Mouse (Mus musculus): ENCODE measurements at regions not wholly inside any gene's neighbourhood (a gene's known extent, or its start where the extent isn't known, plus 50 kb on each side); places are given as distances from the start of the nearest gene placed in this dataset.

DNA sequence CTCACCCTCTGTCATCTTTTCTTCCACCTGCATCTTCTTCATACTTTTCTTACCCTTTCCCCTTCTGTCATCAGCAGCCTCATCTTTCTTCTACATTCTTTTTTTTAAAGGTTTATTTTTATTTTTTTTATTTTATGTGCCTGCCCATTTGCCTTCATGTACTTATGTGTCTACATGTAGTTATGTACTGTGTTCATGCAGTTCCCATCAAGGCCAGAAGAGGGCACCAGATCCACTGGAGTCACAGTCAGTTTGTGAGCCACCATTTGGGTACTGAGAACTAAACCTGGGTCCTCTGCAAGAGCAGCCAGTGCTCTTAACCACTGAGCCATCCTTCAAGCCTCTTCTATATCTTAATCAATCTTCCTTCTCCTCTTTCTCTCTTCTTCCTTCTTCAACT, 475.7 kb upstream of the Zmiz1 start:
- no peak for ATAC-seq (ENCODE audit: low read depth)
- Histone ChIP-seq H3K27me3 (ENCODE audit: control insufficient read depth, insufficient read depth, low read depth, low read length) (no peaks in the 10 kb centered on the region), H3K4me3 (ENCODE audit: low read length) (no peak overlapping the region), H3K4me2 (ENCODE audit: low read depth, low read length) (no peak overlapping the region), H3K36me3 (ENCODE audit: control insufficient read depth, insufficient read depth, low read length) (no peaks in the 10 kb centered on the region), H3K9ac (ENCODE audit: low read length) (no peak overlapping the region), H3K27ac (ENCODE audit: low read length) (no peak overlapping the region), H3K9me3 (ENCODE audit: control insufficient read depth, low read length) (no peaks in the 10 kb centered on the region), H3K4me1 (replicated peaks; ENCODE audit: control insufficient read depth, insufficient read depth, low read length) (no peaks in the 10 kb centered on the region)

DNA sequence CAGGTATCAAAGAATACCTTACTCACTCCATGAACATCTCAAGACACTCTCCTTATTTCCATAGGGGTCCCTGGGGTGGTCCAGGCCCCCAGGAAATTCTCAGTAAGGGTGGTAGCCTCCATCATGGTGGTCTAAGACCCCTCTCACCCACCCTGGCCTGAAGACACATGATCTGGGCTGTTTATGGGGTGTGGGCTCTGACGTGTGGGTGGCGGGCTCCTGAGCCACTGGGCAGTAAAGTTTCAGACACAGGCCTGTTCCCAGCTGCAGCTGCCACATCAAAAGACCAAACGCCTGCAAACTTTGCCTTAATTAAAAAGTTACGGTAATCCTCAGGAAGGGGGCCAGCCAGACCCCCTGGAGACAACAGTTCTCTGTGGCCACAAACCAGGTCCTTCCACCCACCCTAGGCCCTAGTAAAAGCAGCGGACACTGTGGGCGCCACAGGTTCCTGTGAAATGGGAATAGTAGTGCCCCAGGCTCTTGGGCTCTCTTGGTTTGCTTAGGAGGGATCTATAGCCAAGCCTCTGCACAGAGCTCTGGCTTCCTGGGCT, 473.1 kb upstream of the Zmiz1 start:
- Histone ChIP-seq H3K4me1 (replicated peaks; ENCODE audit: control insufficient read depth, insufficient read depth, low read length) (no peaks in the 10 kb centered on the region), H3K9me3 (ENCODE audit: control insufficient read depth, low read length) (no peaks in the 10 kb centered on the region), H3K9ac (ENCODE audit: low read length) (no peak overlapping the region), H3K36me3 (ENCODE audit: control insufficient read depth, insufficient read depth, low read length) (no peaks in the 10 kb centered on the region), H3K27ac (ENCODE audit: low read length) (no peak overlapping the region), H3K4me3 (ENCODE audit: low read length) (no peak overlapping the region), H3K27me3 (ENCODE audit: control insufficient read depth, insufficient read depth, low read depth, low read length) (no peaks in the 10 kb centered on the region), H3K4me2 (ENCODE audit: low read depth, low read length) (no peak overlapping the region)
- WGBS = 71% methylated on average over 6 of the region's 6 CpGs
- no peak for ATAC-seq (ENCODE audit: low read depth)

DNA sequence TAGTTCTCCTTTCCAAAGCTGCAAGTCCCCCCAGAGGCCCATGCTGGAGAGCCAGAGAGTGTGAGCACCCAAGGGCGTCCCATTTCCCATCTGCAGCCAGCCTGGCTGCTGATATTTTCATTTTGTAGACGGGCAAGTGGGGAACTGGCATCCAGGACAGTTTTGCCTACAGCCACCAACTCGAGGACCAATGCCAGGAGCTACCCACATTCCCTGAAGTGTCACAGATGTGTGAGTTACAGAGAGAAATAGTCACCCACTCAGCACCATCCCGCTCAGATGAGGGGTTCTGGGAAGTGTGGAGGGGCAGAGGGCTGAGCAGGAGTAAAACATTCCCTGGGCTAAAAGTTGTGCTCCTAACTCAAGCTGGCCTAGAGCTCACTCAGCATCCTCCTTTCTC, 472.6 kb upstream of the Zmiz1 start:
- Histone ChIP-seq H3K9ac (ENCODE audit: low read length) (no peak overlapping the region), H3K36me3 (ENCODE audit: control insufficient read depth, insufficient read depth, low read length) (no peaks in the 10 kb centered on the region), H3K4me3 (ENCODE audit: low read length) (no peak overlapping the region), H3K27me3 (ENCODE audit: control insufficient read depth, insufficient read depth, low read depth, low read length) (no peaks in the 10 kb centered on the region), H3K4me2 (ENCODE audit: low read depth, low read length) (no peak overlapping the region), H3K27ac (ENCODE audit: low read length) (no peak overlapping the region), H3K4me1 (replicated peaks; ENCODE audit: control insufficient read depth, insufficient read depth, low read length) (no peaks in the 10 kb centered on the region), H3K9me3 (ENCODE audit: control insufficient read depth, low read length) (no peaks in the 10 kb centered on the region)
- 67% methylated on average over 4 of the region's 4 CpGs for WGBS
- ATAC-seq (ENCODE audit: low read depth) = no peak

DNA sequence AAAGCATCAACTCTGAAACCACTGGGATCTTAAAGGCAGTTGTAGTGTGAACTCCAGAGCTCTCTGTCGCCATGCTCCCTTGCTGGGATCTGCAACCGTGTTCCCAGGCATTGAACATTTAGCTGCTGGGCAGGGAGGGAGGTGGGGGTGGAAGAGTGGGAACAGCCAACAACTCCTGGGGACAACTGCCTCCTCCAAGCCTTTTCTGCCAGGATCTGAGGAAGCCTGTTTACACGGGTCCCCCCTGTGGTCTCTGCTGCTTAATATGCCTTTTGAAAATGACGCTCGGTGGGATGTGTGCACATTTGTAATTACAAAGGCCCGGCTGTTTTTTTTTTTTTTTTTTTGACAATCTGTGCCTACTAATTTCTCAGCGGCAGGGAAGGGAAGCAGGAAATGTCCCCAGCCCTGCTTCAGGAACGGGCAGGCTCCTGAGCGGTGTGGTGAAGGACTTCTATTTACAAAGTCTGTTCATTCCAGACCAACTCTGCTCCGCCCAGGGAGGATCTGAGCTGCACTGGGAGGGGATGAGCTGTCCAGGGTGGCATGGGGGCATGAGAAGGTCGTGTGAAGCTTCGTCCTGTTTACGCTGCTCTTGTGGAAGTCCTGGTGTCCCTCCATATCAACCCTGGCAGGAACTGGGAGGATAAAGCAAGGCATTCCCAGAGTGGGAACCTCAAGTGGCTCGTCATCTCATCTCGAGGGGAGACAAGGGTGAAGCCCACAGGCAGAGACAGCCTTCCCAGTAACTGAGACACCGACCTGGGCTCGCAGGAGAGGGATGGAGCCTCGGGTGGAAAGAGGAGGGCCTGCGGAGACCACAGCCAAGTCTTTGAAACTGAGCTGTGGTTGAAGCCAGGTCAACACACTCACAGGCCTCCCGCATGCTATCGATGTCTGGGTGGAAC, 465.0 kb upstream of the Zmiz1 start:
- Histone ChIP-seq H3K9me3 (ENCODE audit: control insufficient read depth, low read length) (peaks cover 6% of the 10 kb centered on the region), H3K4me2 (ENCODE audit: low read depth, low read length) (peak overlapping the region; percentile 34), H3K27me3 (ENCODE audit: control insufficient read depth, insufficient read depth, low read depth, low read length) (no peaks in the 10 kb centered on the region), H3K4me1 (replicated peaks; ENCODE audit: control insufficient read depth, insufficient read depth, low read length) (peaks cover 10% of the 10 kb centered on the region), H3K36me3 (ENCODE audit: control insufficient read depth, insufficient read depth, low read length) (no peaks in the 10 kb centered on the region), H3K4me3 (ENCODE audit: low read length) (no peak overlapping the region), H3K9ac (ENCODE audit: low read length) (peak overlapping the region; percentile 5; the same call in 1 of the 2 replicates), H3K27ac (ENCODE audit: low read length) (no peak overlapping the region)
- peak; percentile 67; the same call in 1 of the 2 replicates for ATAC-seq (ENCODE audit: low read depth)
- WGBS = 23% methylated on average over 21 of the region's 21 CpGs

DNA sequence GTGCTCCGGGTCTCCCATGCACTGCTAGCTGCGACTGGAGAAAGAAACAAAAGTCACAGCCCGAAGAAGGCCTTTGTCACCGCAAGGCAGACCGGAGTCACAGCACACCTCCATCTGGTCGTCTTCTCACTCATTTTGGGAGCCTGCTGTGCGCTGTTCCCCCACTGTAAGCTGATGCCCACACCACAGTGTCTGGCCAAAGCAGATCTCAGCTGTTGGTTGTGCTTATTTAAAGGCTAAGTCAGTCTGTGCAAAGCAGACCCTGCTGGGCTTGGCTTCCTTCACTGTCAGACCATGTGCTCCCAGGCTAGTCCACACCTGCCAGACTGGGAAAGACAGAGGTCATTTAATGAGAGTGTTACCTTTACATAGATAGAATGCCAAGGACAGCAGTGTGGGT, 463.8 kb upstream of the Zmiz1 start:
- peaks cover 10% of the 10 kb centered on the region for H3K4me1 ChIP-seq (replicated peaks; ENCODE audit: control insufficient read depth, insufficient read depth, low read length)
- no peak overlapping the region for H3K4me2 ChIP-seq (ENCODE audit: low read depth, low read length)
- no peak overlapping the region for H3K4me3 ChIP-seq (ENCODE audit: low read length)
- H3K36me3 ChIP-seq (ENCODE audit: control insufficient read depth, insufficient read depth, low read length) = no peaks in the 10 kb centered on the region
- H3K9me3 ChIP-seq (ENCODE audit: control insufficient read depth, low read length) = peaks cover 6% of the 10 kb centered on the region
- H3K27ac ChIP-seq (ENCODE audit: low read length) = no peak overlapping the region
- no peak for ATAC-seq (ENCODE audit: low read depth)
- no peaks in the 10 kb centered on the region for H3K27me3 ChIP-seq (ENCODE audit: control insufficient read depth, insufficient read depth, low read depth, low read length)
- no peak overlapping the region for H3K9ac ChIP-seq (ENCODE audit: low read length)
- WGBS = 71% methylated on average over 7 of the region's 7 CpGs

DNA sequence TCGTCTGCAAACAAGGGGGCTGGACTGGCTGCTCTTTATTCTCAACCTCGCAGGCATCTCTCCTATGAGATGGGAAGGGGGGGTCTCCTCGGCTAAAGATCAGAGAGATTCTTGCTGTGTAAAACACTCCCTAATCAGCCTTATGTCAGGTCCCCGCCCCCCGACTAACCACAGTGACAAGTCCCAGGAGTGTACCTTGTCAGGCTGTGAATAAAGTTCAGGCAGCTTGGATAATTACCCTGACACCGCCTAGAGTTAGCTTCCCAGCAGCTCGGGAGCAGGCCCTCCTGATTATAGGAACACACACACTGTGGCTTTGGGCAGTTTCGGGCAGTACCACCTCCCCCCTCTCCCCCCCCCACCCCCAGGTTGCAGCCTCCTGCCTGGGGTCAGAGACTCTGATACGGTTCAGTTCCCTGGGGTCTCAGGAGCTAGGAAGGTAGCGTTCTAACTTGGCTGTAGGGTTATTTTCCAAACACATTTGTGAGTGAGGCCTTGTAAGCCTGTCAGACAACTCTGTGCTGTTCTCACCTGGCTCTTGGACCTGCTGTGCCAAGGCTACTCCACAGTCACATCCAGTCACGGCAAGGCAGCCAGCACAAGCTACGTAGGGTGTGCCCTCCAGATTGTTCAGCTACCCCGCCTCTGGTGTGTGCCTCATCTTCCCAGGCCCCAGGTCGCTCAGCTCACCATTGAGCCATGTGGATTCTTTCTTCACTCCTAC, 461.0 kb upstream of the Zmiz1 start:
- Histone ChIP-seq H3K4me1 (replicated peaks; ENCODE audit: control insufficient read depth, insufficient read depth, low read length) (peaks cover 10% of the 10 kb centered on the region), H3K9me3 (ENCODE audit: control insufficient read depth, low read length) (no peaks in the 10 kb centered on the region), H3K27me3 (ENCODE audit: control insufficient read depth, insufficient read depth, low read depth, low read length) (no peaks in the 10 kb centered on the region), H3K4me2 (ENCODE audit: low read depth, low read length) (no peak overlapping the region), H3K36me3 (ENCODE audit: control insufficient read depth, insufficient read depth, low read length) (no peaks in the 10 kb centered on the region), H3K4me3 (ENCODE audit: low read length) (no peak overlapping the region), H3K27ac (ENCODE audit: low read length) (no peak overlapping the region), H3K9ac (ENCODE audit: low read length) (no peak overlapping the region)
- no peak for ATAC-seq (ENCODE audit: low read depth)
- WGBS = 55% methylated on average over 14 of the region's 14 CpGs

DNA sequence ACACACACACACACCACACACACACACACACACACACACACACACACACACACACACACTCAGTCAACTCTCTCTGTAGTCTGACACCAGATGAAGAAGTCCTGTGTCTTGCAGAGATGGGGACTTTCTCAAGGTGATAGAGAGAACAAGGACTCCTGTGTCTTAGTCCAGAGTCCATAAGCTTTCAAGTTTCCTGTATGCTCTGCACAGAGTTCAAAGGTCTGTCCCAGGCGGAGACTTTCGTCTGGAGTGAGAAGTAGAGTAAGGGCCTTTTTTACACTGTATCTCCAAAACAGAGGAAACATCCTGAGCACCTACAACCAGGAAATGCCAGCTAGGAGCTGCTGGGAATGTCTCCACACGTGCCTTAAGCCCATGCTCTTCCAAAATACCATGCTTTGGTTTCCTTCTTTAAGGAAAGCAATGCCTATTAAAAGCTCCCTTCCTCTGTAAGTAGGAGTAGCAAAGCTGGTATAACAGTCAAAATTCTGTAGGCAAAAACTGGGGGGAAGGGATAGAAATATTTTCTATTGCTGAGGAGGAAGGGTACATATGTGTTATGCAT, 459.9 kb upstream of the Zmiz1 start:
- Histone ChIP-seq H3K27me3 (ENCODE audit: control insufficient read depth, insufficient read depth, low read depth, low read length) (no peaks in the 10 kb centered on the region), H3K9ac (ENCODE audit: low read length) (no peak overlapping the region), H3K9me3 (ENCODE audit: control insufficient read depth, low read length) (no peaks in the 10 kb centered on the region), H3K4me3 (ENCODE audit: low read length) (no peak overlapping the region), H3K4me1 (replicated peaks; ENCODE audit: control insufficient read depth, insufficient read depth, low read length) (peaks cover 4% of the 10 kb centered on the region), H3K27ac (ENCODE audit: low read length) (no peak overlapping the region), H3K36me3 (ENCODE audit: control insufficient read depth, insufficient read depth, low read length) (no peaks in the 10 kb centered on the region), H3K4me2 (ENCODE audit: low read depth, low read length) (no peak overlapping the region)
- 33% methylated on average over 3 of the region's 3 CpGs for WGBS
- no peak for ATAC-seq (ENCODE audit: low read depth)

DNA sequence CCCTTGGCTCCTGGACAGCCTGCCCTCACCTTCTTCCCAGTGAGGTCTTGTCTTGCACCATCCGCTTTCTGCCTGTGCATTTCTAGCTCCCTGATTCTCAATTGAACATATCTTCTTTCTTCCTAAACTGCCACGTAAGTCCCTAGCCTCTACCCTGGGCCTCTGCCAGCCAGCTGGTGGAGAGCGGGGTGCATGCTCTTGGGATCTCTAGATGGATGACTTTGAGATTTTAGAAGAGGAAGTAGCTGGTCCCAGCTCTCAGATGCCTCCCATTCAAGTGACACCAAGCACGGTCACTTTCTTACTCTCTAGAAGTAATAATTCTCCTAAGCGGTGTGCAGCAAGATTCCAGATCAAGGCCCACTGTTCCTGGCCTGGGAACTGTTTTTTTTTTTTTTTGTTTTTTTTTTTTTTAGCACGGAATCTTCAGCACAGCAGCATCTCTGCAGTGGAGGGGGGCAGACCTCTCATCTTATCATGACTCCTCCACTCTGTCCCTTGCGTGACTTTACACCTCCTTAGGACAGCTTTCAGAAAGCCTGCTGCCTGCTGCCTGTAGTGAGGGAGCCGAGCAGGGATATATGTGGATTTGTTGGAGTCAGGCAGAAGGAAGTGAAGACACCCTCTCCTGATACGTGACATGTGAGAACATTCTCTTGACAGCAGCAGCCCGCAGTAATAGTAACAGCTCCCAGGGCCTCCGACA, 453.6 kb upstream of the Zmiz1 start:
- Histone ChIP-seq H3K4me3 (ENCODE audit: low read length) (no peak overlapping the region), H3K4me1 (replicated peaks; ENCODE audit: control insufficient read depth, insufficient read depth, low read length) (no peaks in the 10 kb centered on the region), H3K27me3 (ENCODE audit: control insufficient read depth, insufficient read depth, low read depth, low read length) (no peaks in the 10 kb centered on the region), H3K9ac (ENCODE audit: low read length) (no peak overlapping the region), H3K36me3 (ENCODE audit: control insufficient read depth, insufficient read depth, low read length) (no peaks in the 10 kb centered on the region), H3K4me2 (ENCODE audit: low read depth, low read length) (no peak overlapping the region), H3K9me3 (ENCODE audit: control insufficient read depth, low read length) (no peaks in the 10 kb centered on the region), H3K27ac (ENCODE audit: low read length) (no peak overlapping the region)
- ATAC-seq (ENCODE audit: low read depth) = peak; percentile 47; the same call in 1 of the 2 replicates
- WGBS = 52% methylated on average over 11 of the region's 11 CpGs
